Mouse (Mus musculus) MEL (cell line): Measurements from ENCODE around the gene Nudt17. TPM values are rescaled to one million over a fixed set of nuclear protein-coding genes. Genes with fewer than 3 reads are reported as not detected.

Experiments used
- DNase-seq: peaks from one replicate; pipeline ENCODE4 v3.0.0; 2011; ENCODE audit warnings: low read depth, low spot score
- H3K27ac ChIP-seq: 2 replicates; pipeline ENCODE4 v1.5.1; 2012; ENCODE audit warnings: low read depth, mild to moderate bottlenecking, control low read depth, low read length, moderate library complexity; ENCODE audit not compliant: control insufficient read depth
- H3K27me3 ChIP-seq, 2 experiments: fragments of 150-350 bp in 1 of 2; sonication (generic) in 1 of 2; 2 replicates each; pipeline ENCODE4 v1.6.1; 2012; ENCODE audit warnings: low read length in 2 of 2, mild to moderate bottlenecking in 2 of 2, improper control_type of control experiment in 1 of 2, moderate library complexity in 1 of 2; ENCODE audit not compliant: insufficient read depth in 2 of 2, control insufficient read depth in 1 of 2
- H3K36me3 ChIP-seq, 2 experiments: 2 replicates each; pipeline ENCODE4 v1.6.1; 2012 to 2014; ENCODE audit warnings: low read length in 2 of 2, improper control_type of control experiment in 1 of 2, inconsistent platforms in 1 of 2, mild to moderate bottlenecking in 1 of 2; ENCODE audit not compliant: insufficient read depth in 2 of 2, control insufficient read depth in 1 of 2
- H3K4me1 ChIP-seq, 2 experiments: fragments of 150-350 bp in 1 of 2; sonication (generic) in 1 of 2; 2 replicates each; pipeline ENCODE4 v1.6.1; 2012; ENCODE audit warnings: low read length in 2 of 2, improper control_type of control experiment in 1 of 2, mild to moderate bottlenecking in 1 of 2; ENCODE audit not compliant: insufficient read depth in 2 of 2, control insufficient read depth in 1 of 2
- H3K4me3 ChIP-seq, 2 experiments: fragments of 150-350 bp in 1 of 2; sonication (generic) in 1 of 2; 2 replicates each; pipeline ENCODE4 v1.5.1; 2012; ENCODE audit warnings: low read depth in 2 of 2, low read length in 2 of 2, mild to moderate bottlenecking in 2 of 2, moderate library complexity in 2 of 2, control low read depth in 1 of 2, improper control_type of control experiment in 1 of 2; ENCODE audit not compliant: control insufficient read depth in 1 of 2, insufficient read depth in 1 of 2
- H3K79me2 ChIP-seq: 2 replicates; pipeline ENCODE4 v1.6.1; 2012; ENCODE audit warnings: mild to moderate bottlenecking, low read length, moderate library complexity; ENCODE audit not compliant: control insufficient read depth, poor library complexity, insufficient read depth
- H3K9ac ChIP-seq: 2 replicates; pipeline ENCODE4 v1.6.1; 2012; ENCODE audit warnings: low read depth, mild to moderate bottlenecking, control low read depth, low read length, moderate library complexity; ENCODE audit not compliant: control insufficient read depth, poor library complexity, severe bottlenecking
- H3K9me3 ChIP-seq: fragments of 150-350 bp; sonication (generic); replicated peaks from 2 replicates; pipeline ENCODE4 v1.6.1; 2012; ENCODE audit warnings: mild to moderate bottlenecking, low read length, improper control_type of control experiment, moderate library complexity; ENCODE audit not compliant: insufficient read depth
- BHLHE40 ChIP-seq: IDR thresholded peaks from 2 replicates; pipeline ENCODE4 v1.6.1; 2012; ENCODE audit warnings: low read depth, mild to moderate bottlenecking, inconsistent platforms, low read length, improper control_type of control experiment, borderline replicate concordance
- CHD1 ChIP-seq: IDR thresholded peaks from 2 replicates; pipeline ENCODE4 v1.6.1; 2012; ENCODE audit warnings: low read depth, mild to moderate bottlenecking, inconsistent platforms, low read length, improper control_type of control experiment
- CHD2 ChIP-seq: IDR thresholded peaks from 2 replicates; pipeline ENCODE4 v1.6.1; 2011; ENCODE audit warnings: low read length, improper control_type of control experiment
- CTCF ChIP-seq, 3 experiments: IDR thresholded peaks in 2 of 3; conservative IDR thresholded peaks in 1 of 3; 2 replicates each; pipeline ENCODE4 v1.5.1; 2011 to 2012; ENCODE audit warnings: low read length in 3 of 3, low read depth in 2 of 3, mild to moderate bottlenecking in 2 of 3, improper control_type of control experiment in 1 of 3, inconsistent platforms in 1 of 3, mixed read lengths in 1 of 3, moderate library complexity in 1 of 3; ENCODE audit not compliant: control insufficient read depth in 1 of 3, insufficient read depth in 1 of 3, poor library complexity in 1 of 3, severe bottlenecking in 1 of 3
- EP300 ChIP-seq, 2 experiments: IDR thresholded peaks; 2 replicates each; pipeline ENCODE4 v1.6.1; 2011; ENCODE audit warnings: improper control_type of control experiment in 2 of 2, low read length in 2 of 2, low read depth in 1 of 2, mild to moderate bottlenecking in 1 of 2
- GATA1 ChIP-seq: IDR thresholded peaks from 2 replicates; pipeline ENCODE4 v1.6.1; 2011; ENCODE audit warnings: low read depth, low read length, improper control_type of control experiment
- MAFK ChIP-seq: IDR thresholded peaks from 2 replicates; pipeline ENCODE4 v1.6.1; 2011; ENCODE audit warnings: low read depth, mild to moderate bottlenecking, low read length, improper control_type of control experiment, borderline replicate concordance
- MAX ChIP-seq: IDR thresholded peaks from 2 replicates; pipeline ENCODE4 v1.6.1; 2011; ENCODE audit warnings: low read length, improper control_type of control experiment
- MEF2A ChIP-seq: IDR thresholded peaks from 2 replicates; pipeline ENCODE4 v1.6.1; 2014; ENCODE audit warnings: low read depth, mild to moderate bottlenecking, inconsistent platforms, low read length, improper control_type of control experiment; ENCODE audit not compliant: poor library complexity, insufficient replicate concordance, severe bottlenecking; ENCODE audit errors: extremely low read depth
- MYB ChIP-seq: IDR thresholded peaks from 2 replicates; pipeline ENCODE4 v1.6.1; 2011; ENCODE audit warnings: mild to moderate bottlenecking, low read depth, low read length, improper control_type of control experiment
- NELFE ChIP-seq: IDR thresholded peaks from 2 replicates; pipeline ENCODE4 v1.6.1; 2011; ENCODE audit warnings: low read depth, low read length, improper control_type of control experiment
- NRF1 ChIP-seq: IDR thresholded peaks from 2 replicates; pipeline ENCODE4 v1.6.1; 2014; ENCODE audit warnings: low read depth, mild to moderate bottlenecking, inconsistent platforms, low read length, improper control_type of control experiment, moderate library complexity; ENCODE audit not compliant: poor library complexity, insufficient read depth, severe bottlenecking
- POLR2AphosphoS5 ChIP-seq: IDR thresholded peaks from 2 replicates; pipeline ENCODE4 v1.6.1; 2012; ENCODE audit warnings: low read depth, borderline replicate concordance, mild to moderate bottlenecking, inconsistent platforms, low read length, moderate library complexity, mixed read lengths
- RCOR1 ChIP-seq: IDR thresholded peaks from 2 replicates; pipeline ENCODE4 v1.6.1; 2012; ENCODE audit warnings: low read depth, mild to moderate bottlenecking, inconsistent platforms, low read length, improper control_type of control experiment
- SIN3A ChIP-seq: IDR thresholded peaks from 2 replicates; pipeline ENCODE4 v1.6.1; 2012; ENCODE audit warnings: low read length, improper control_type of control experiment, inconsistent platforms
- SMC3 ChIP-seq: IDR thresholded peaks from 2 replicates; pipeline ENCODE4 v1.6.1; 2011; ENCODE audit warnings: low read depth, low read length, improper control_type of control experiment
- TAL1 ChIP-seq: IDR thresholded peaks from 2 replicates; pipeline ENCODE4 v1.6.1; 2012; ENCODE audit warnings: mild to moderate bottlenecking, inconsistent platforms, low read length, moderate library complexity, mixed read lengths
- TBP ChIP-seq: IDR thresholded peaks from 2 replicates; pipeline ENCODE4 v1.8.0; 2011; ENCODE audit warnings: low read depth, low read length, improper control_type of control experiment
- TCF12 ChIP-seq: IDR thresholded peaks from 2 replicates; pipeline ENCODE4 v1.6.1; 2014; ENCODE audit warnings: low read depth, mild to moderate bottlenecking, inconsistent platforms, low read length, improper control_type of control experiment, moderate library complexity
- USF2 ChIP-seq, 2 experiments: IDR thresholded peaks; 2 replicates each; pipeline ENCODE4 v1.6.1; 2011 to 2012; ENCODE audit warnings: improper control_type of control experiment in 2 of 2, low read length in 2 of 2, borderline replicate concordance in 1 of 2, inconsistent platforms in 1 of 2, low read depth in 1 of 2, mild to moderate bottlenecking in 1 of 2; ENCODE audit not compliant: insufficient read depth in 1 of 2
- ZNF384 ChIP-seq: IDR thresholded peaks from 2 replicates; pipeline ENCODE4 v1.6.1; 2012; ENCODE audit warnings: low read depth, mild to moderate bottlenecking, inconsistent platforms, low read length, improper control_type of control experiment
- polyA plus RNA-seq, 2 experiments: library from polyadenylated mRNA; stranded (reverse) in 1 of 2; unstranded in 1 of 2; fragments of >175 nt in 1 of 2; fragments of >200 nt in 1 of 2; gene quantifications; 2 replicates each; pipeline versions ENCODE4 v1.2.1 to v1.2.4; 2012; ENCODE audit warnings: low replicate concordance in 2 of 2, low read depth in 1 of 2; ENCODE audit not compliant: insufficient read length in 2 of 2, insufficient read depth in 1 of 2, missing spikeins in 1 of 2
- total RNA-seq: library from RNA; depleted of rRNA; stranded (reverse); fragments of 300-350 nt; gene quantifications from 2 replicates; pipeline ENCODE4 v1.2.3, GENCODE M21; 2012

Gene Nudt17
- total and polyA plus RNA-seq, 3 experiments: 2.7 to 6.5 TPM; not detected in 1

- Histone ChIP-seq H3K4me3 (no peak overlapping the region), H3K27me3 (no peaks in the 10 kb centered on the region), H3K36me3 (peaks cover 0 to 20% of the 10 kb centered on the region in 2 experiments; a peak in 2 of 4 replicates), H3K9ac (no peak overlapping the region), H3K79me2 (peaks cover 3% of the 10 kb centered on the region; the same call in 1 of the 2 replicates), H3K9me3 (no peaks in the 10 kb centered on the region), H3K27ac (no peak overlapping the region)
- no peak for TF ChIP-seq TCF12
- TF ChIP-seq ZNF384: peak; percentile 63
- TF ChIP-seq NRF1: no peak
- TF ChIP-seq BHLHE40: no peak
- no peak for TF ChIP-seq SIN3A
- TF ChIP-seq TAL1: no peak
- TF ChIP-seq CHD2: no peak
- TF ChIP-seq, all 39 proteins: peak for 1
- H3K4me1 ChIP-seq: peaks cover 14 to 25% of the 10 kb centered on the region in 2 experiments
- no peak for DNase-seq
These were observed 14.8 kb downstream of the Nudt17 start for GRCm38 (mm10) chr3:96693579-96693978.

- no peak for DNase-seq
- Histone ChIP-seq H3K4me1 (peaks cover 16 to 22% of the 10 kb centered on the region in 2 experiments), H3K27me3 (no peaks in the 10 kb centered on the region), H3K4me3 (no peak overlapping the region), H3K79me2 (peaks cover 3% of the 10 kb centered on the region; the same call in 1 of the 2 replicates), H3K27ac (no peak overlapping the region), H3K9ac (no peak overlapping the region), H3K9me3 (no peaks in the 10 kb centered on the region), H3K36me3 (peaks cover 0 to 19% of the 10 kb centered on the region in 2 experiments; a peak in 2 of 4 replicates)
- TF ChIP-seq CHD1 (no peak), MAX (no peak), CHD2 (no peak), CTCF (IDR thresholded peaks at IDR 0.05 in 2 of 3, conservative IDR thresholded peaks at IDR 0.05 in 1 of 3; ENCODE audit: control insufficient read depth in 1 of 3, insufficient read depth in 1 of 3, low read depth in 2 of 3, low read length in 3 of 3, poor library complexity in 1 of 3, severe bottlenecking in 1 of 3) (peak; percentile 8 to 43 (median 32); a peak in 4 of 6 replicates), MAFK (no peak), POLR2AphosphoS5 (no peak), RCOR1 (no peak), NELFE (no peak), SMC3 (peak; percentile 19; the same call in 1 of the 2 replicates), GATA1 (no peak), TAL1 (no peak), TBP (no peak), MEF2A (no peak), USF2 (IDR thresholded peaks at IDR 0.05; ENCODE audit: borderline replicate concordance in 1 of 2, insufficient read depth in 1 of 2, low read depth in 1 of 2, low read length in 2 of 2) (no peak), MYB (no peak), EP300 (IDR thresholded peaks at IDR 0.05; ENCODE audit: low read depth in 1 of 2, low read length in 2 of 2) (no peak)
These were observed 15.9 kb downstream of the Nudt17 start for GRCm38 (mm10) chr3:96692506-96692905.
